Mouse (Mus musculus): ENCODE results near the gene Gm12800.
"Not testable (repeated sequence)": the region's sequence is repeated elsewhere in the genome, so short reads cannot be mapped to it uniquely, and the experiment has no call there.

DNA sequence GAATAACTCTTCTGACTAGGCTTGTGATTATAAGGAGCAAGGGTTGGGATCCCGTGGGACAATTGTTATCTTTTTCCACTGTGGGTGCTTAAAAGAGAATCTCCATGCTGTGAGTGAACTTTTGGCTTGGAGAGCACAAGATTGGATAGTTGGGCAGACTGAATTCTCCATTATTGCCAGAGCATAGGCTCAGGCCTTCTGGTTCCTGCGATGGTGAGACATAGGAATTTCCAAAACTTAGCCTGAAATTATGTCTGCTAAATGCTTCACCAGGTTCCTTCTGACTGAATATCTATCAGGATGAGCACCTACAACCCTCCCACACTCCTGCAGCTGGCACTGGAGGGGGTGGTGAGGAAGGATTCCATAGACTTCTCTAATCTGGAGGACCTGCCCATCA, at the start of gene Gm12800:
- not testable (repeated sequence) for TF ChIP-seq CTCF, POLR2A (IDR thresholded peaks at IDR 0.05; ENCODE audit: extremely low read depth, insufficient read depth, low read length)
